Mouse (Mus musculus): Measurements from ENCODE around the gene Cask.

Gene Cask

DNA sequence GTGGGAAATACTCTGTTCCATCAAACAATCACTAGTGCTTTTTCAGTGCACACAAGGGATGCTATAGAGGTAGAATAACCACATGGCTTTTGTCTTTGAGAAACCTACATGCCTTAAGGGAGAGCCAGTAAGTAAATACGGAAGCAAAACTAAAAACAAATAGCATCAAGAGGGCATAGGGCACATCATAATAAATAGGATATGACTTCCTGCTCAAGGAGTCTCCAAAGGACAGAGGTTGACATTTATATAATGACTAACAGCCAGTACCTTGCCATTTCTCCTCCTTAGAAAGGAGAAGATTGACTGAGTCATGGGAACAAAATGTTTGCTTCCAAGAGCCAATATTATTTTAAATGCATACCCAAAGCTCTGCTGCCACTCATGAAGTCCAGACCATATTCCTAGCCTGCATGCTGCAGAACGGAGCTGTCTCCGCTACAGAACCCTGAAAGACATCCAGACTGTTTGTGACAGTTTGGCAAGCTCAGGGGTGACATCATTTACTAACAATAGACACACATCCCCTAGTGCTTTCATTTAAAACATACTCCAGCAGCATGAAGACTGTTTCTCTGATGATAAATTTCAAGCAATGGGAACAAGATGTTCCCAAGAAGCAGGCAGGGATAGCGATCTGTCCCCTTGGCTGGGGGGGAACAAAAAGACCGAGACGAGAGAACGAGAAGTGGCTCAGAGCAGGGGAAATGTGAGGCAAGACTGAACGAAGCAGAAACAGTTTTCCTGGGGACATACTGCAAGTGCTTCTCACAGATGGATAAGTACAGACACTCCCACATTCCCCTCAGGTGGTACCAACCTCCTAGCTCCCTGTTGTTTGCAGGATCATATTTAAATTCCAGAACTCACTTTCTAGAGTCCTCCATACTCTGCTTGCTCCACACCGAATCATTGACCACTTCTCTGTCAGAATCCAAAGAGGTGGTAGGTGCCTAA lies 381.7 kb downstream of the Cask start:
- peak; percentile 85 for DNase-seq (ENCODE audit: low read depth, low spot score)

DNA sequence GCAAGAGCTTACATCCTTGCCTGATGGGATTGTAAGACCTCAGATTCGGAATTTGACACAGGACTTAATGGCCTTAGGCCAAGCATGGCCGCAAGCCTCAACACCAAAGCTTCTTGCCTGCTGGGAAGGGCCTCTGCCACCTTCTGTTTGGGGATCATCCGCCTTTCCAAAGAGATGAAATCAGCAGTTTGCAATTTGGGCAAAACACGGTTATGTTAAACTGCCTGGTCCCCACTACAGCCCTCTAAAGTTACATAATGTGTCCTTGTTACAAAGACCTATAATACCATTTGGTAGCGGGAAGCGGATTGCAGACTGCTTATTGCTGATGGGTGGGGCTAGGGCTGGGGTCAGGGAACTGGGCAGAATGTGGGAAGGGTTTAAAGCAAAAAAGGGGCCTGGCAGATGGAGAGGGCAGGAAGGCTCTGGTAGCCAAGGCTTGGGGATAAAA lies 384.0 kb downstream of the Cask start:
- DNase-seq (ENCODE audit: low read depth, low spot score) = no peak

All from 3T3-L1 (cell line).